Comparison of ENCODE assay signal across 9 mouse cellular contexts in genomic region chr11:55389778-55390177, GRCm38 (mm10). TPM values are rescaled to one million over a fixed set of nuclear protein-coding genes. Genes with fewer than 3 reads are reported as not detected.
DNase-seq lines count a peak whose midpoint lies in the region; ATAC-seq lines count a peak whose summit lies in the region.
"Had no signal": no experiment of that assay in that cellular context is flagged by ENCODE, and none has a peak within 500 bp of the region (broad histone marks: within the 10 kb centered on the region; RNA-seq: fewer than 3 reads in every experiment).

No protein-coding gene starts in this region.

- ATAC-seq in kidney, embryonic 15.5 days (replicated peaks; ENCODE audit: low FRiP score), result no peak

- no peak overlapping the region for H3K9ac ChIP-seq in kidney, embryonic 15.5 days

- H3K4me2 ChIP-seq in kidney, embryonic 15.5 days, result no peak overlapping the region

- no peaks in the 10 kb centered on the region for H3K9me3 ChIP-seq in kidney, embryonic 15.5 days (replicated peaks)
- no peaks in the 10 kb centered on the region for H3K9me3 ChIP-seq in heart, embryonic 10.5 days

- H3K27me3 ChIP-seq in kidney, embryonic 15.5 days, result no peaks in the 10 kb centered on the region; the same call in 1 of the 2 replicates
- H3K27me3 ChIP-seq in heart, embryonic 10.5 days (ENCODE audit: insufficient read depth, poor library complexity, severe bottlenecking), result no peaks in the 10 kb centered on the region

- no peak overlapping the region for H3K4me3 ChIP-seq in kidney, embryonic 15.5 days (replicated peaks)
- no peak overlapping the region for H3K4me3 ChIP-seq in heart, embryonic 10.5 days

- H3K27ac ChIP-seq in kidney, embryonic 15.5 days, result no peak overlapping the region
- 0 out of 2 replicates have a peak overlapping the region, but pooled peaks have one; percentile 37 for H3K27ac ChIP-seq in heart, embryonic 10.5 days

- peaks cover 17% of the 10 kb centered on the region for H3K4me1 ChIP-seq in kidney, embryonic 15.5 days
- H3K4me1 ChIP-seq in heart, embryonic 10.5 days, result peaks cover 12% of the 10 kb centered on the region; the same call in 1 of the 2 replicates

- 2% methylated on average over 2 of the region's 2 CpGs for WGBS in kidney, embryonic 15.5 days
- 4% methylated on average over 2 of the region's 2 CpGs for WGBS in heart, embryonic 10.5 days

- H3K36me3 ChIP-seq in kidney, embryonic 15.5 days, result peaks cover 9% of the 10 kb centered on the region
- peaks cover 11% of the 10 kb centered on the region for H3K36me3 ChIP-seq in heart, embryonic 10.5 days

- peak; percentile 57 to 63 for DNase-seq in kidney, adult 8-10 months
- DNase-seq in Muller cell, postnatal 12 days (ENCODE audit: inconsistent ontology term), result peak; percentile 69
- peak; percentile 51 to 53 for DNase-seq in cerebellum, postnatal 36 days
- peak; percentile 83 for DNase-seq in heart, embryonic 10.5 days (ENCODE audit: low spot score)
- peak; percentile 26 to 56 for DNase-seq in left cerebral cortex, adult 18-20 months (ENCODE audit: low spot score in 2 of 2)
- DNase-seq in mesoderm, embryonic 11.5 days (ENCODE audit: low read depth, low spot score), result peak; percentile 87
- DNase-seq in spleen, adult 12 weeks (ENCODE audit: low spot score), result no peak

RNA-seq across cellular contexts. Expression of gene Sparc, which starts 33.2 kb away (rescaled TPM):
- polyA plus RNA-seq in kidney, embryonic 15.5 days (2015; fragmentation: Nextera tagmentation; extraction: Ambion mirVana), result 1,364 and 1,510 TPM in 2 replicates
- 995 and 1,097 TPM in 2 replicates for polyA plus RNA-seq in heart, embryonic 10.5 days (2016; fragmentation: Nextera tagmentation; extraction: Ambion mirVana)
- 100 to 1,000 TPM; 174 to 202 TPM for total RNA-seq in left cerebral cortex, adult 18-20 months (2021)

RNA-seq across cellular contexts. Expression of gene Fat2, which starts 53.4 kb away (rescaled TPM):
- polyA plus RNA-seq in kidney, embryonic 15.5 days (2015; fragmentation: Nextera tagmentation; extraction: Ambion mirVana), result 0.08 and 0.10 TPM in 2 replicates
- polyA plus RNA-seq in heart, embryonic 10.5 days (2016; fragmentation: Nextera tagmentation; extraction: Ambion mirVana), result 0.02 and 0.03 TPM in 2 replicates
- under 1 TPM; 0.26 to 0.28 TPM for total RNA-seq in left cerebral cortex, adult 18-20 months (2021)
- polyA plus RNA-seq: neural tube, embryonic 14.5 days had no signal
